Mouse (Mus musculus): ENCODE results near the gene Clec4f. TPM values are rescaled to one million over a fixed set of nuclear protein-coding genes. Genes with fewer than 3 reads are reported as not detected.

The Clec4f gene
- polyA plus RNA-seq, 1 experiment: 0.06 TPM

DNA sequence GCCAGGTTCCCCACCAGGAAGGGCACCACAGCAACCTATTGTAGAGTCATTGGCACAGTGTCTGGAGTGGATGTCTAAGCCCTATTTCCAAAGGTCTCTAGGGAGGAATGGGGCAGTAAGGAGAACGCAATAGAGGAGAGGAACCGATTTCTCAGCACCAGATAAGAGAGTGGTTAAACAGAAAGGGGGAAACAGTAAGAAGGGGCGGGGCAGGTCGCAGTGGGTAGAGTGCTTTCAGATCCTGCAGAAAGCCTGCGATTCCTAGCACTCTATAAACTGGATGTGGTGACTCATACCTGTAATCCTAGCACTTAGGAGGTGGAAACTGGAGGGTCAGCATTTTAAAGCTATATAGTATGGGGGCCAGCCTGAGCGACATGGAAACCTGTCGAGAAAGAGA lies 40.7 kb upstream of the Clec4f start:
- TF ChIP-seq GATA1 (IDR thresholded peaks at IDR 0.05; ENCODE audit: low read length) (no peak), TAL1 (IDR thresholded peaks at IDR 0.05; ENCODE audit: low read length) (no peak)
- Histone ChIP-seq H3K4me1 (ENCODE audit: control insufficient read depth) (no peaks in the 10 kb centered on the region), H3K36me3 (ENCODE audit: control insufficient read depth) (no peaks in the 10 kb centered on the region), H3K4me3 (replicated peaks) (no peak overlapping the region), H3K9me3 (ENCODE audit: control insufficient read depth, low read length) (no peaks in the 10 kb centered on the region), H3K27me3 (ENCODE audit: control insufficient read depth) (peaks cover 99% of the 10 kb centered on the region)

DNA sequence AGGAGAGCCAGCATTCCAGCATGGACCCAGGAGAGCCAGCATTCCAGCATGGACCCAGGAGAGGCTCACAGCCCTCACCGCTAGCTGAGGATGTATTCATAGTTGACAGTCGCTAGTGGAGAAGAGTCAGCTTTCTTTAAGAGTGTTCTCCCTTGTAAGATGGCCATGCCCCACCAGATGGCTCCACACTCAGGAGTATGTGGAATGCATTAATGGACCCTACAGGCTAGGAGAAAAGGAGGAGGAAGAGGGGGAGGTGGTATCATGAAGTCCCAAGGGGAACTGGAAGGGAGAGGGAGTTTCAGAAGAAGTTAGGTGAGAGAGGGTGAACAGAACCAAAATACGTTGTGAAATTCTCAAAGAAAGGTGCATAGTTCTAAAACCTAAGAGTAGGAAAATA lies 39.7 kb upstream of the Clec4f start:
- no peak overlapping the region for H3K4me3 ChIP-seq (replicated peaks)
- H3K9me3 ChIP-seq (ENCODE audit: control insufficient read depth, low read length): no peaks in the 10 kb centered on the region
- TF ChIP-seq GATA1 (IDR thresholded peaks at IDR 0.05; ENCODE audit: low read length): no peak
- TF ChIP-seq TAL1 (IDR thresholded peaks at IDR 0.05; ENCODE audit: low read length): no peak
- peaks cover 98% of the 10 kb centered on the region for H3K27me3 ChIP-seq (ENCODE audit: control insufficient read depth)
- no peaks in the 10 kb centered on the region for H3K4me1 ChIP-seq (ENCODE audit: control insufficient read depth)
- H3K36me3 ChIP-seq (ENCODE audit: control insufficient read depth): no peaks in the 10 kb centered on the region

DNA sequence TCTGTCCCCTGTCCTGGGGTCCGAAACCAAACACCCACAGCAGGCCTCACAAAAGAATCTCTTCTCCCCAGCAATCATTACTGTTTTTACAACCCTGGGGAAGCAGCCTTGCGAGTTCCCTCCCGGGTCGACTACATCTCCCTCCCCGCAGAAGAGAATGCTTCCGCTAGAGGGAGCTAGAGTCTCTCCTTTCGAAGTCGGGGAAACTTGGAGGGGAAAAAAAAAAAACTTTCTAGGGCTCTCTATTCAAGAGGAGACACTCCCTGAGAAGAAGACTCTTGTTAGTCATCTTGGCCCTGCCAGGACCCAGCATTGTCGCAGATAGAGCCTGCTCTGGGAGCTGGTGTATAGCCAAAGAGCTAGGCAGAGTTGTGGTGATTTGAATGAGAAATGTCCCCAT lies 37.8 kb upstream of the Clec4f start:
- H3K4me1 ChIP-seq (ENCODE audit: control insufficient read depth): no peaks in the 10 kb centered on the region
- H3K36me3 ChIP-seq (ENCODE audit: control insufficient read depth): no peaks in the 10 kb centered on the region
- no peak overlapping the region for H3K4me3 ChIP-seq (replicated peaks)
- H3K9me3 ChIP-seq (ENCODE audit: control insufficient read depth, low read length): no peaks in the 10 kb centered on the region
- TF ChIP-seq GATA1 (IDR thresholded peaks at IDR 0.05; ENCODE audit: low read length) (no peak), TAL1 (IDR thresholded peaks at IDR 0.05; ENCODE audit: low read length) (no peak)
- peaks cover 86% of the 10 kb centered on the region for H3K27me3 ChIP-seq (ENCODE audit: control insufficient read depth)

DNA sequence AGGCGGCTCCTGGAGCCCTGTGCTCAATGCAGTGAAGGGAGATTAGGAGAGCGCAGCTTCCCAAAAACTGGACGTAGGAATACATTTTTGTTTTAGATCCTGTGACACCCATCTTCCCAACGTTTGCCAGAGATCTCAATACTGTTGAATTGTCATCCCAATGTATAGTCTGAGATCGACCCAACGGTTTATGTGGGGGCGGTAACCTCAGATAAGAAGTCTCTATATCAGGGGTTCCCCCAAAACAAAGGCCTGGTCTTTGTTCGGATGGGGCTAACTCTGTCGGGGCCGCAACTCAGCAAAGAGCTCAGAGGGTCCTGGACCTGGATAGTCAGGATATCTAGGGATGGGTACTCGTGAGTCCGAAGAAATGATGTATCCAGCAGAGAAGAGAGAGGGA lies 37.0 kb upstream of the Clec4f start:
- Histone ChIP-seq H3K9me3 (ENCODE audit: control insufficient read depth, low read length) (no peaks in the 10 kb centered on the region), H3K36me3 (ENCODE audit: control insufficient read depth) (no peaks in the 10 kb centered on the region), H3K27me3 (ENCODE audit: control insufficient read depth) (peaks cover 77% of the 10 kb centered on the region), H3K4me3 (replicated peaks) (no peak overlapping the region), H3K4me1 (ENCODE audit: control insufficient read depth) (no peaks in the 10 kb centered on the region)
- TF ChIP-seq GATA1 (IDR thresholded peaks at IDR 0.05; ENCODE audit: low read length) (no peak), TAL1 (IDR thresholded peaks at IDR 0.05; ENCODE audit: low read length) (no peak)

DNA sequence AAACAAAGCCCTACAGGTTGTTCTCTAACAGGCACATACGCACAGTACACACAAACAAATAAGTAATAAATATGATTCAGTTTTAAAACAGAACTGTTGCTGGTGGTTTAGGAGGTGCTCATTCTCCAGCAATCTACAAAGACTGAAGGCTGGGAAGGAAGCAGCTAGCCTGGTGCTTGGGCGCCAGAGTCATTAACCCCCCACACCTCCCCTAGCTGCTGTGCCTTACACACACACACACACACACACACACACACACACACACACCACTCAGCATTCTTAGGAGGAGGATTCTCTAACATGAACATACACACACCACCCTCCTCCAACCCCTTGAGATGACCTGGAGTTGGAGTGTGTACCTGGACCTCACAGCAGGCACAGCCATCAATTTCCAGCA lies 34.9 kb upstream of the Clec4f start:
- TF ChIP-seq GATA1 (IDR thresholded peaks at IDR 0.05; ENCODE audit: low read length): no peak
- no peak for TF ChIP-seq TAL1 (IDR thresholded peaks at IDR 0.05; ENCODE audit: low read length)
- H3K27me3 ChIP-seq (ENCODE audit: control insufficient read depth): peaks cover 57% of the 10 kb centered on the region
- H3K4me3 ChIP-seq (replicated peaks): no peak overlapping the region
- no peaks in the 10 kb centered on the region for H3K4me1 ChIP-seq (ENCODE audit: control insufficient read depth)
- H3K36me3 ChIP-seq (ENCODE audit: control insufficient read depth): no peaks in the 10 kb centered on the region
- no peaks in the 10 kb centered on the region for H3K9me3 ChIP-seq (ENCODE audit: control insufficient read depth, low read length)

DNA sequence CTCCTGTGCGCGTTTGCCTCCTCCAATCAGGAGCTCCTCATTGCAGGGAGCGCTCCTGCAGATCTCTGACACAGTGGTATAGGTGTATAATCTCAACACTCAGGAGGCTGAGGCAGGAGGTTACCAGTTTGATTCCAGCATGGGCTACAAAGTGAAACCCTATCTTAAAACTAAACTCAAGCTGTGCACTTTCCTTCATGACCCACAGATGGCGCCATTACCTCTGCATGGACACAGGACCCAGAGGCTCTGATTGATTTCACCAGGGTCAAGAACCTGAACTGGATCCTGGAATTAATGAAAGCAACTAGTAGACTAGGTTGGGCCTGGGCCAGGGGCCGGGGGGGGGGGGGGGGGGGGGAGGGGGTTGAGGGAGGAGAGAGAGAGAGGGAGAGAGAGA lies 34.3 kb upstream of the Clec4f start:
- Histone ChIP-seq H3K4me1 (ENCODE audit: control insufficient read depth) (no peaks in the 10 kb centered on the region), H3K27me3 (ENCODE audit: control insufficient read depth) (peaks cover 53% of the 10 kb centered on the region), H3K4me3 (replicated peaks) (no peak overlapping the region), H3K9me3 (ENCODE audit: control insufficient read depth, low read length) (no peaks in the 10 kb centered on the region), H3K36me3 (ENCODE audit: control insufficient read depth) (no peaks in the 10 kb centered on the region)
- no peak for TF ChIP-seq TAL1 (IDR thresholded peaks at IDR 0.05; ENCODE audit: low read length)
- TF ChIP-seq GATA1 (IDR thresholded peaks at IDR 0.05; ENCODE audit: low read length): no peak

DNA sequence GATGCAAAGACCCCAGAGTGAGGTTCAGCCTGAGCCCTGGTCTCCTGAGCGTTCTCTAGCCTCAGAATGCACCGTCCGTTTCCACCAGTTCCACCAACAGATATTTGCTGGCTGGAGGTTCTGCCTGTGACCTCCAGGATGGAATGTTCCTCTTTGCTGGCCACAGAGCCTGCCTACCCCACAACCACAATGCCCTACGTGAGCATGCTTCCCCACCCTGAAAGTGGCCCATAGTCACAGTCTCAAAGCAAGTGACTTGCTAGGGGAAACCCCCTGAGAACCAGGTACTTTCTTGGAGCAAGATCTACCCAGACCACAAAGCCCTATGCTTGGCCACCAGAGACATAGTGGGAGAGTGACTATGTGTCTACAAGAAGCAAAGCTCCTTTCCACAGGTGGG lies 33.4 kb upstream of the Clec4f start:
- H3K27me3 ChIP-seq (ENCODE audit: control insufficient read depth): peaks cover 44% of the 10 kb centered on the region
- no peaks in the 10 kb centered on the region for H3K4me1 ChIP-seq (ENCODE audit: control insufficient read depth)
- H3K36me3 ChIP-seq (ENCODE audit: control insufficient read depth): no peaks in the 10 kb centered on the region
- H3K4me3 ChIP-seq (replicated peaks): no peak overlapping the region
- TF ChIP-seq GATA1 (IDR thresholded peaks at IDR 0.05; ENCODE audit: low read length): no peak
- TF ChIP-seq TAL1 (IDR thresholded peaks at IDR 0.05; ENCODE audit: low read length): no peak
- no peaks in the 10 kb centered on the region for H3K9me3 ChIP-seq (ENCODE audit: control insufficient read depth, low read length)

DNA sequence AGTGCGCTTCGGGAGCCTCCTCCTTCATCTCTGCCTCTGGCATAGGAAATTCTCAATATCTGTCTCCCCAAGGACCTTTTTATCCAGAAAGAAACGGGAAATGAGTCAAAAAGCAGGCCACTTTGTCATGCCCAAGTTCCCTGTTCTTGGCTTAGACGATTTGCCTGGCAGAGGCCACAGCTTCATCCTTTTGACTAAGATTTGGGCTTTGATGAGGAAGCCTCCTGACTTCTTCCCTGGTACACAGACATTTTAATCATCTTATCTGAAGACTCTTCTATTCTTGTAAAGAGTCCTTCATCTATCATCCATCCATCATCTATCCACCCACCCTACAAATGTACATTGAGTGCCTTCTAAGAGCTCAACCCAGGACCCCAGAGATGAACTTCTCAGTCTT lies 21.8 kb upstream of the Clec4f start, which contains the start of gene Cd207:
Gene Cd207 (minus strand): TSS at position 101 of the 400 bp plus-strand sequence.
- no peaks in the 10 kb centered on the region for H3K4me1 ChIP-seq (ENCODE audit: control insufficient read depth)
- H3K36me3 ChIP-seq (ENCODE audit: control insufficient read depth): no peaks in the 10 kb centered on the region
- no peak within 1 kb of the TSS for H3K4me3 ChIP-seq (replicated peaks)
- H3K27me3 ChIP-seq (ENCODE audit: control insufficient read depth): no peaks in the 10 kb centered on the region
- TF ChIP-seq TAL1 (IDR thresholded peaks at IDR 0.05; ENCODE audit: low read length) (no peak), GATA1 (IDR thresholded peaks at IDR 0.05; ENCODE audit: low read length) (no peak)
- H3K9me3 ChIP-seq (ENCODE audit: control insufficient read depth, low read length): no peaks in the 10 kb centered on the region

DNA sequence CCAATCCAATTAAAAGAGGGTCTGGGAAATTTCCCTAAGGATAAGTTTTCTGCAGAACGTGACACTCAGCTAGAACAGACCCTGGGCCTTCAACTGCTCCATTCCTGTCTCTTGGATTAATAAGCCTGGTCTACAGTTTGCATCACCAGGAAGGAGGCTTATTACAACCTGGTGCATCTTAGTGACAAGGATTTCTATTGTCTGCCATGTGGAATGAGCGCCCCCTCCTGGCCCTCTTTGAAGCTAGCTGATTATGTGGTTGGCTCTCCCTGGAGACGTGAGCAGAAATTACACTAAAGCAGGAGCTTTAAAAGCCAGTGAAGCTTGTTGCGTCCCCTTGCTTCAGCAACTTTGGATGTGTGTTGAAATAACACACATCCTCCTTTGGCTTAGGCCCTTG lies 17.4 kb upstream of the Clec4f start:
- H3K9me3 ChIP-seq (ENCODE audit: control insufficient read depth, low read length): no peaks in the 10 kb centered on the region
- no peaks in the 10 kb centered on the region for H3K36me3 ChIP-seq (ENCODE audit: control insufficient read depth)
- no peaks in the 10 kb centered on the region for H3K27me3 ChIP-seq (ENCODE audit: control insufficient read depth)
- TF ChIP-seq TAL1 (IDR thresholded peaks at IDR 0.05; ENCODE audit: low read length) (no peak), GATA1 (IDR thresholded peaks at IDR 0.05; ENCODE audit: low read length) (no peak)
- no peaks in the 10 kb centered on the region for H3K4me1 ChIP-seq (ENCODE audit: control insufficient read depth)
- no peak overlapping the region for H3K4me3 ChIP-seq (replicated peaks)

DNA sequence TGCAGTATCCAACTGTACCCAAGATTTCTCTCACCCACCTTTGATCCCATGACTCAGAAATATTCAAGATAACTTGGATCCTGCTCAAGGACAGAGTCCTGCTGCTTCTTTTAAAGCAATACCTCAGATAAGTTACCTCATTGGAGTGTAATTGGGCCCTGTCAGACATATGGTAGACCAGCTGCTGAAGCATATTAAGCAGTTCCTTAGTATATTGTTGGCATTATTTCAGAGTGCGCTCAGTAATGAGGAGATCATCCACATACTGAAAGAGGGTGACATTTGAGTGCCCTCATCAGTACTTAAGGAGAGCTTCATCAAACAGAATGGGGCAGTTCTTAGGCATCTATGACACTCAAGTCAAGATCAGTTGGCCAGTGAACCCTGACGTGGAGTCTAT lies 9.0 kb upstream of the Clec4f start:
- Histone ChIP-seq H3K27me3 (ENCODE audit: control insufficient read depth) (no peaks in the 10 kb centered on the region; the same call in 1 of the 2 replicates), H3K4me3 (replicated peaks) (no peak overlapping the region), H3K4me1 (ENCODE audit: control insufficient read depth) (no peaks in the 10 kb centered on the region), H3K36me3 (ENCODE audit: control insufficient read depth) (no peaks in the 10 kb centered on the region), H3K9me3 (ENCODE audit: control insufficient read depth, low read length) (no peaks in the 10 kb centered on the region)
- TF ChIP-seq TAL1 (IDR thresholded peaks at IDR 0.05; ENCODE audit: low read length) (no peak), GATA1 (IDR thresholded peaks at IDR 0.05; ENCODE audit: low read length) (no peak)
